Mouse (Mus musculus): ENCODE measurements around the gene BC049730. TPM values are rescaled to one million over a fixed set of nuclear protein-coding genes. Genes with fewer than 3 reads are reported as not detected.
"Not testable (repeated sequence)": the region's sequence is repeated elsewhere in the genome, so short reads cannot be mapped to it uniquely, and the experiment has no call there.

Gene BC049730
- polyA plus RNA-seq, 1 experiment from 2014 or later, result not detected

DNA sequence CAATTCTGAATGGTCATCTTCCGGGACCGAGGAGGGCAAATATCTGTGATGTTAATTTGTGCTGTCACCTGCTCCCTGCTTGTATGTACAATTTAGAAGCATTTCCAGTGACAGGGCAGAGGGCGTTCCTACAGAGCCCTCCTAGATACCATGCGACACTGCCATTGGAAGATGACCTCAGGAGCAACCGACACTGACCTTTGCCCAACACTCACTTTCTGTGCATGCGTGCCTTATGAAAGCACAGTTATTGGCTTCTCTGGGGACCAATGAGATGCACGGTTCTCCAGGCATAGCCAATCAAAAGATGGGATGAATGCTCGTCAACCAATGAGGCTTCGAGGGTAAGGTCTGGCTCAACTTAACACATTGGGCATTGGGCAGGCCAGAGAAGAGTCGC is 21.5 kb upstream of the BC049730 start:
- WGBS, result 87% methylated on average over 10 of the region's 10 CpGs

GRCm38 (mm10) chr7:24692693-24693092 is 16.3 kb upstream of the BC049730 start:
- H3K27ac ChIP-seq (ENCODE audit: low read depth, low read length); H3K9me3 ChIP-seq (ENCODE audit: control insufficient read depth, low read length); ATAC-seq (ENCODE audit: low FRiP score, low TSS enrichment); H3K4me2 ChIP-seq (replicated peaks; ENCODE audit: low read depth, low read length); H3K9ac ChIP-seq (ENCODE audit: low read depth, low read length); H3K36me3 ChIP-seq (ENCODE audit: control insufficient read depth, insufficient read depth, low read length); H3K4me3 ChIP-seq (ENCODE audit: low read length); H3K4me1 ChIP-seq (ENCODE audit: control insufficient read depth, insufficient read depth, low read length); H3K27me3 ChIP-seq (ENCODE audit: control insufficient read depth, insufficient read depth, low read length): not testable (repeated sequence)
- WGBS, result 64% methylated on average over 3 of the region's 3 CpGs

More for the DNA sequence above, 21.5 kb upstream of the BC049730 start:
- not testable (repeated sequence) for H3K27ac ChIP-seq (ENCODE audit: low read depth, low read length); H3K27me3 ChIP-seq (ENCODE audit: control insufficient read depth, insufficient read depth, low read length); H3K4me3 ChIP-seq (ENCODE audit: low read length); H3K4me1 ChIP-seq (ENCODE audit: control insufficient read depth, insufficient read depth, low read length); H3K9ac ChIP-seq (ENCODE audit: low read depth, low read length); ATAC-seq (ENCODE audit: low FRiP score, low TSS enrichment); H3K4me2 ChIP-seq (replicated peaks; ENCODE audit: low read depth, low read length); H3K9me3 ChIP-seq (ENCODE audit: control insufficient read depth, low read length); H3K36me3 ChIP-seq (ENCODE audit: control insufficient read depth, insufficient read depth, low read length)

- not testable (repeated sequence) for H3K4me3 ChIP-seq (ENCODE audit: low read length); H3K27ac ChIP-seq (ENCODE audit: low read depth, low read length); H3K36me3 ChIP-seq (ENCODE audit: control insufficient read depth, insufficient read depth, low read length); H3K4me1 ChIP-seq (ENCODE audit: control insufficient read depth, insufficient read depth, low read length); H3K4me2 ChIP-seq (replicated peaks; ENCODE audit: low read depth, low read length); ATAC-seq (ENCODE audit: low FRiP score, low TSS enrichment); H3K9me3 ChIP-seq (ENCODE audit: control insufficient read depth, low read length); H3K27me3 ChIP-seq (ENCODE audit: control insufficient read depth, insufficient read depth, low read length); H3K9ac ChIP-seq (ENCODE audit: low read depth, low read length)
- WGBS, result 96% methylated on average over 4 of the region's 4 CpGs
Measured at GRCm38 (mm10) chr7:24697891-24698290, 11.2 kb upstream of the BC049730 start.

GRCm38 (mm10) chr7:24702841-24703240 is 6.2 kb upstream of the BC049730 start:
- 84% methylated on average over 9 of the region's 9 CpGs for WGBS
- not testable (repeated sequence) for H3K36me3 ChIP-seq (ENCODE audit: control insufficient read depth, insufficient read depth, low read length); H3K4me3 ChIP-seq (ENCODE audit: low read length); H3K4me2 ChIP-seq (replicated peaks; ENCODE audit: low read depth, low read length); H3K9ac ChIP-seq (ENCODE audit: low read depth, low read length); H3K27ac ChIP-seq (ENCODE audit: low read depth, low read length); ATAC-seq (ENCODE audit: low FRiP score, low TSS enrichment); H3K4me1 ChIP-seq (ENCODE audit: control insufficient read depth, insufficient read depth, low read length); H3K9me3 ChIP-seq (ENCODE audit: control insufficient read depth, low read length); H3K27me3 ChIP-seq (ENCODE audit: control insufficient read depth, insufficient read depth, low read length)

GRCm38 (mm10) chr7:24715039-24715438 is 6.0 kb downstream of the BC049730 start:
- WGBS, result 74% methylated on average over 6 of the region's 6 CpGs
- no peak for ATAC-seq (ENCODE audit: low FRiP score, low TSS enrichment)
- H3K4me2 ChIP-seq (replicated peaks; ENCODE audit: low read depth, low read length), result no peak overlapping the region
- H3K4me1 ChIP-seq (ENCODE audit: control insufficient read depth, insufficient read depth, low read length), result no peaks in the 10 kb centered on the region
- H3K9me3 ChIP-seq (ENCODE audit: control insufficient read depth, low read length), result no peaks in the 10 kb centered on the region
- no peaks in the 10 kb centered on the region for H3K27me3 ChIP-seq (ENCODE audit: control insufficient read depth, insufficient read depth, low read length)
- H3K36me3 ChIP-seq (ENCODE audit: control insufficient read depth, insufficient read depth, low read length), result no peaks in the 10 kb centered on the region
- H3K27ac ChIP-seq (ENCODE audit: low read depth, low read length), result no peak overlapping the region
- H3K9ac ChIP-seq (ENCODE audit: low read depth, low read length), result no peak overlapping the region
- H3K4me3 ChIP-seq (ENCODE audit: low read length), result no peak overlapping the region

DNA sequence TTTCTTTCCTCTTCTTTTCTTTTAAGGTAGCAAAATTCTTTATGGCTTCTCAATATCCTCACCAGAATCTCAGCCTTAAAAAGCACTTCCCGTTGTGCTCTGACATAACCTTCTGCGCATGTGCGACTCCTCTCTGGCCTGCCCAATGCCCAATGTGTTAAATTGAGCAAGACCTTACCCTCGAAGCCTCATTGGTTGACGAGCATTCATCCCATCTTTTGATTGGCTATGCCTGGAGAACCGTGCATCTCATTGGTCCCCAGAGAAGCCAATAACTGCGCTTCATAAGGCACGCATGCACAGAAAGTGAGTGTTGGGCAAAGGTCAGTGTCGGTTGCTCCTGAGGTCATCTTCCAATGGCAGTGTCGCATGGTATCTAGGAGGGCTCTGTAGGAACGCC is 17.8 kb downstream of the BC049730 start, which contains the start of gene Gm4763:
Gene Gm4763, minus strand, starts transcription at position 101 of the 400 bp plus-strand sequence.
- H3K27ac ChIP-seq (ENCODE audit: low read depth, low read length), result not testable (repeated sequence)

GRCm38 (mm10) chr7:24735970-24736670 is 27.1 kb downstream of the BC049730 start:
- H3K36me3 ChIP-seq (ENCODE audit: control insufficient read depth, insufficient read depth, low read length), result no peaks in the 10 kb centered on the region
- H3K9ac ChIP-seq (ENCODE audit: low read depth, low read length), result no peak overlapping the region
- 0 out of 2 replicates have a peak, but pooled peaks cover 4% of the 10 kb centered on the region for H3K4me1 ChIP-seq (ENCODE audit: control insufficient read depth, insufficient read depth, low read length)
- peak; percentile 81 for ATAC-seq (ENCODE audit: low FRiP score, low TSS enrichment)
- no peaks in the 10 kb centered on the region for H3K27me3 ChIP-seq (ENCODE audit: control insufficient read depth, insufficient read depth, low read length)
- peak overlapping the region; percentile 8; the same call in 1 of the 2 replicates for H3K4me2 ChIP-seq (replicated peaks; ENCODE audit: low read depth, low read length)
- H3K9me3 ChIP-seq (ENCODE audit: control insufficient read depth, low read length), result peaks cover 4% of the 10 kb centered on the region; the same call in 1 of the 2 replicates
- H3K4me3 ChIP-seq (ENCODE audit: low read length), result no peak overlapping the region
- 19% methylated on average over 17 of the region's 17 CpGs for whole genome bisulfite sequencing
- no peak overlapping the region for H3K27ac ChIP-seq (ENCODE audit: low read depth, low read length)

More for the DNA sequence above, 17.8 kb downstream of the BC049730 start, which contains the start of gene Gm4763:
- not testable (repeated sequence) for ATAC-seq (ENCODE audit: low FRiP score, low TSS enrichment); H3K9me3 ChIP-seq (ENCODE audit: control insufficient read depth, low read length); H3K4me2 ChIP-seq (replicated peaks; ENCODE audit: low read depth, low read length); H3K4me1 ChIP-seq (ENCODE audit: control insufficient read depth, insufficient read depth, low read length); H3K4me3 ChIP-seq (ENCODE audit: low read length); H3K36me3 ChIP-seq (ENCODE audit: control insufficient read depth, insufficient read depth, low read length); H3K9ac ChIP-seq (ENCODE audit: low read depth, low read length); H3K27me3 ChIP-seq (ENCODE audit: control insufficient read depth, insufficient read depth, low read length)
- 91% methylated on average over 11 of the region's 11 CpGs for WGBS

DNA sequence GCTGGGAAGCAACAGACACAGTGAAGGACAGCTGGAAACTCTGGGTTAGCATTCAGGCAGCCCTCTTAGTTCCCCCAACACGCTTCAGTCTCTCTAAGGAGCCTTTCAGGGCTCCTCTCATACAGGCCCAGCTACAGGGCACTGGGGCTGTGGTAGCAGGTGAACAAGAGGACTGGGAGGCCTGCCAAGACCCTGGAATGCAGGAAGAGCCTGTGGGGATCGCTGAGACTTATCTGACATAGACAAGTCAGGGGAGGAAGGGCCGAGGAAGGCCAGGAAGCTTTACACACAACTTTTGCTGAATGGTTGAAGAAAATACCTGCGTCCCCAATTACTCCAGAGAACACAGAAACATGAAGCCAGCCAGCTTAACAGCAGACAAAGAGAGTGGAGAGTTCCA is 41.7 kb downstream of the BC049730 start:
- Histone ChIP-seq H3K27ac (ENCODE audit: low read depth, low read length) (0 out of 2 replicates have a peak overlapping the region, but pooled peaks have one; percentile 1), H3K27me3 (ENCODE audit: control insufficient read depth, insufficient read depth, low read length) (no peaks in the 10 kb centered on the region), H3K9me3 (ENCODE audit: control insufficient read depth, low read length) (no peaks in the 10 kb centered on the region), H3K9ac (ENCODE audit: low read depth, low read length) (no peak overlapping the region), H3K4me3 (ENCODE audit: low read length) (no peak overlapping the region), H3K36me3 (ENCODE audit: control insufficient read depth, insufficient read depth, low read length) (no peaks in the 10 kb centered on the region), H3K4me1 (ENCODE audit: control insufficient read depth, insufficient read depth, low read length) (0 out of 2 replicates have a peak, but pooled peaks cover 3% of the 10 kb centered on the region), H3K4me2 (replicated peaks; ENCODE audit: low read depth, low read length) (no peak overlapping the region)
- WGBS, result 50% methylated on average over 4 of the region's 4 CpGs
- no peak for ATAC-seq (ENCODE audit: low FRiP score, low TSS enrichment)

- no peak overlapping the region for H3K27ac ChIP-seq (ENCODE audit: low read depth, low read length)
- H3K4me2 ChIP-seq (replicated peaks; ENCODE audit: low read depth, low read length), result no peak overlapping the region
- ATAC-seq (ENCODE audit: low FRiP score, low TSS enrichment), result 0 out of 2 replicates have a peak, but pooled peaks have one; percentile 24
- H3K9ac ChIP-seq (ENCODE audit: low read depth, low read length), result no peak overlapping the region
- no peak overlapping the region for H3K4me3 ChIP-seq (ENCODE audit: low read length)
- 0 out of 2 replicates have a peak, but pooled peaks cover 2% of the 10 kb centered on the region for H3K4me1 ChIP-seq (ENCODE audit: control insufficient read depth, insufficient read depth, low read length)
- H3K36me3 ChIP-seq (ENCODE audit: control insufficient read depth, insufficient read depth, low read length), result no peaks in the 10 kb centered on the region
- no peaks in the 10 kb centered on the region for H3K9me3 ChIP-seq (ENCODE audit: control insufficient read depth, low read length)
- no peaks in the 10 kb centered on the region for H3K27me3 ChIP-seq (ENCODE audit: control insufficient read depth, insufficient read depth, low read length)
- 67% methylated on average over 2 of the region's 2 CpGs for WGBS
Measured at GRCm38 (mm10) chr7:24751610-24752009, 42.6 kb downstream of the BC049730 start.
